ENCODE assay signal across 8 mouse cellular contexts in the genomic region with DNA sequence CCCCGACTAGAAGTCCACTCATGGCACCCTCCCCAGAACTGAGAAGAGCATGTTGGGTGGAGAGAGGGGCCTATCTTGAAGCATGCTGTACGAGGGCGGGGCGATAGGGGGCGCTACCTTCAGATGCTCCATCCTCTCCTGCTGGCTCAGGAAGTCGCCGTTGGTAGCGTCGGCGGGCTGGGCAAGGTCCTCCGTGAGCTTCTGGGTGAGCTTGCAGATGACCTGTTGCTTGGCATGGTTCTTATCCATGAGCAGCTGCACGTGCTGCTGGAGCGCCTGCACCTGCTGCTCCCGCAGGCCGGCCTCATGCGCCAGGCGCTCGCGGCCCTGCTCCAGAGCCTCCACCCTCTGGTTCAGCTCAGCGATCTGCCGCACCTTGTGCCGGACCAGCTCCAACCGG. TPM values are rescaled to one million over a fixed set of nuclear protein-coding genes. Genes with fewer than 3 reads are reported as not detected.
A peak's percentile ranks its signal among the peaks of the same experiment; 100 is the strongest.
DNase-seq lines count a peak whose midpoint lies in the region; ATAC-seq and TF ChIP-seq lines count a peak whose summit lies in the region.

No protein-coding gene starts in this region.

- no peaks in the 10 kb centered on the region for H3K9me3 ChIP-seq in intestine, embryonic 16.5 days (ENCODE audit: control insufficient read depth, low read length)
- no peaks in the 10 kb centered on the region for H3K9me3 ChIP-seq in midbrain, postnatal 0 days (ENCODE audit: low read length)

- H3K27me3 ChIP-seq in intestine, embryonic 16.5 days (replicated peaks; ENCODE audit: control insufficient read depth, insufficient read depth, low read length) = no peaks in the 10 kb centered on the region
- no peaks in the 10 kb centered on the region for H3K27me3 ChIP-seq in midbrain, postnatal 0 days (ENCODE audit: insufficient read depth, low read length)

- H3K4me1 ChIP-seq in intestine, embryonic 16.5 days (ENCODE audit: control insufficient read depth, insufficient read depth, low read length) = peaks cover 2% of the 10 kb centered on the region; the same call in 1 of the 2 replicates
- H3K4me1 ChIP-seq in midbrain, postnatal 0 days (ENCODE audit: insufficient read depth, low read length) = no peaks in the 10 kb centered on the region

- TF ChIP-seq CTCF in midbrain, postnatal 0 days (IDR thresholded peaks at IDR 0.05) = peak; percentile 44

- H3K4me3 ChIP-seq in intestine, embryonic 16.5 days (ENCODE audit: low read length) = no peak overlapping the region
- no peak overlapping the region for H3K4me3 ChIP-seq in midbrain, postnatal 0 days (ENCODE audit: low read depth, low read length)

- no peak overlapping the region for H3K27ac ChIP-seq in intestine, embryonic 16.5 days (ENCODE audit: low read length)
- H3K27ac ChIP-seq in midbrain, postnatal 0 days (ENCODE audit: low read depth, low read length) = no peak overlapping the region

- H3K9ac ChIP-seq in intestine, embryonic 16.5 days (ENCODE audit: low read depth, low read length) = peak overlapping the region; percentile 32; the same call in 1 of the 2 replicates
- H3K9ac ChIP-seq in midbrain, postnatal 0 days (replicated peaks; ENCODE audit: low read length, poor library complexity, severe bottlenecking) = no peak overlapping the region

- H3K4me2 ChIP-seq in intestine, embryonic 16.5 days (ENCODE audit: low read depth, low read length) = no peak overlapping the region
- no peak overlapping the region for H3K4me2 ChIP-seq in midbrain, postnatal 0 days (ENCODE audit: low read depth, low read length, poor library complexity, severe bottlenecking)

- 12% methylated on average over 23 of the region's 23 CpGs for WGBS in intestine, embryonic 16.5 days
- 15% methylated on average over 22 of the region's 23 CpGs for WGBS in midbrain, postnatal 0 days

- ATAC-seq in cerebellum, adult (ENCODE audit: insufficient number of reproducible peaks, low FRiP score, low TSS enrichment) = peak; percentile 21; the same call in 1 of the 2 replicates
- ATAC-seq in intestine, embryonic 16.5 days = peak; percentile 41
- ATAC-seq in midbrain, postnatal 0 days (ENCODE audit: low FRiP score) = no peak

- DNase-seq in cerebellum, adult 11-12 months = no peak
- DNase-seq in A20 (ENCODE audit: low read depth, low spot score) = peak; percentile 15
- DNase-seq in embryo, embryonic 10.5 days (ENCODE audit: low spot score) = peak; percentile 68
- no peak for DNase-seq in midbrain, postnatal 0 days (ENCODE audit: low spot score)
- DNase-seq in layer of hippocampus, postnatal 36 days = no peak
- no peak for DNase-seq in frontal cortex, postnatal 36 days (ENCODE audit: low spot score in 2 of 2)

- no peaks in the 10 kb centered on the region for H3K36me3 ChIP-seq in intestine, embryonic 16.5 days (ENCODE audit: control insufficient read depth, insufficient read depth, low read length)
- H3K36me3 ChIP-seq in midbrain, postnatal 0 days (ENCODE audit: insufficient read depth, low read length) = no peaks in the 10 kb centered on the region

RNA-seq across cellular contexts. Expression of a gene that starts 18.3 kb away (rescaled TPM):
- polyA plus RNA-seq in intestine, embryonic 16.5 days (2015; fragmentation: Nextera tagmentation; extraction: Ambion mirVana) = 99.8 and 112 TPM in 2 replicates
- total RNA-seq in midbrain, postnatal 0 days (2014; rRNA removed) = 24.4 and 33.2 TPM in 2 replicates
- 7.0 and 7.8 TPM in 2 replicates for polyA plus RNA-seq in midbrain, postnatal 0 days (2015; fragmentation: Nextera tagmentation; extraction: Ambion mirVana)
- 10 to 100 TPM; 16.0 to 17.0 TPM for total RNA-seq in layer of hippocampus, postnatal 36 days (2021)

RNA-seq across cellular contexts. Expression of a gene that starts 29.7 kb away (rescaled TPM):
- 7.4 and 7.7 TPM in 2 replicates for polyA plus RNA-seq in intestine, embryonic 16.5 days (2015; fragmentation: Nextera tagmentation; extraction: Ambion mirVana)
- 0.85 and 1.9 TPM in 2 replicates for total RNA-seq in midbrain, postnatal 0 days (2014; rRNA removed)
- polyA plus RNA-seq in midbrain, postnatal 0 days (2015; fragmentation: Nextera tagmentation; extraction: Ambion mirVana) = 0.52 and 0.55 TPM in 2 replicates
- total RNA-seq in layer of hippocampus, postnatal 36 days (2021) = 1 to 10 TPM; 2.4 to 3.1 TPM

Comparison
In these comparisons a context has a peak if more than half of its experiments do, and no peak if none do; other contexts are left out.
1. DNase-seq: peak in A20 (single experiment) and embryo, embryonic 10.5 days (single experiment); none in cerebellum, adult 11-12 months (single experiment), midbrain, postnatal 0 days (single experiment), layer of hippocampus, postnatal 36 days (0 of 2) and frontal cortex, postnatal 36 days (0 of 2).